Mouse (Mus musculus) thymus, adult 18-20 months (tissue): Measurements from ENCODE around the gene Pim3.

Experiments
- DNase-seq, 2 experiments: peaks; one replicate each; pipeline ENCODE4 v3.0.0; 2022; ENCODE audit warnings: mixed read lengths in 2 of 2

The Pim3 gene

GRCm38 (mm10) chr15:88858707-88859106 is 3.3 kb upstream of the Pim3 start:
- DNase-seq = no peak

- DNase-seq = no peak
Measured at GRCm38 (mm10) chr15:88859206-88859970, 2.6 kb upstream of the Pim3 start.

- no peak for DNase-seq
Measured at GRCm38 (mm10) chr15:88860781-88861180, 1.2 kb upstream of the Pim3 start.

- peak; percentile 52 to 55 for DNase-seq
Measured at GRCm38 (mm10) chr15:88862881-88863694, 1.1 kb downstream of the Pim3 start.

- peak; percentile 65 to 71 for DNase-seq
Measured at GRCm38 (mm10) chr15:88863695-88864231, 1.8 kb downstream of the Pim3 start.

GRCm38 (mm10) chr15:88864270-88865030 is 2.5 kb downstream of the Pim3 start:
- DNase-seq = no peak

- DNase-seq = no peak
Measured at GRCm38 (mm10) chr15:88865061-88865460, 3.1 kb downstream of the Pim3 start.

GRCm38 (mm10) chr15:88865888-88866695 is 4.1 kb downstream of the Pim3 start:
- no peak for DNase-seq

- DNase-seq = no peak
Measured at GRCm38 (mm10) chr15:88866934-88867356, 5.0 kb downstream of the Pim3 start.

- no peak for DNase-seq
Measured at GRCm38 (mm10) chr15:88867368-88868023, 5.5 kb downstream of the Pim3 start.

- DNase-seq = no peak
Measured at GRCm38 (mm10) chr15:88868024-88868742, 6.2 kb downstream of the Pim3 start.

GRCm38 (mm10) chr15:88870418-88871185 is 8.6 kb downstream of the Pim3 start:
- no peak for DNase-seq

- no peak for DNase-seq
Measured at GRCm38 (mm10) chr15:88874061-88874460, 12.1 kb downstream of the Pim3 start.

GRCm38 (mm10) chr15:88874477-88874876 is 12.5 kb downstream of the Pim3 start:
- no peak for DNase-seq

- no peak for DNase-seq
Measured at GRCm38 (mm10) chr15:88875625-88876081, 13.7 kb downstream of the Pim3 start.

- DNase-seq = peak; percentile 47 to 49
Measured at GRCm38 (mm10) chr15:88876155-88877020, 14.4 kb downstream of the Pim3 start.

- DNase-seq = no peak
Measured at GRCm38 (mm10) chr15:88877021-88877400, 15.0 kb downstream of the Pim3 start.

- DNase-seq = no peak
Measured at GRCm38 (mm10) chr15:88881253-88882044, 19.5 kb downstream of the Pim3 start.
